Mouse (Mus musculus) embryonic facial prominence, embryonic 11.5 days (tissue): ENCODE measurements at regions not wholly inside any gene's neighbourhood (a gene's known extent, or its start where the extent isn't known, plus 50 kb on each side); places are given as distances from the start of the nearest gene placed in this dataset.

Experiments used
- ATAC-seq: fragments of 200-750 bp; cut with Nextera tagmentation; replicated peaks from 2 replicates; pipeline ENCODE4 v1.8.0; 2017; ENCODE audit warnings: low read depth; ENCODE audit not compliant: insufficient number of reproducible peaks, low FRiP score, low TSS enrichment
- DNase-seq: peaks from one replicate; pipeline ENCODE4 v3.0.0-alpha.2; 2015; ENCODE audit warnings: low spot score
- H3K27ac ChIP-seq: fragments of 300-500 bp; sonication (generic); replicated peaks from 2 replicates; pipeline ENCODE4 v1.5.1; 2014; ENCODE audit warnings: mild to moderate bottlenecking, low read depth, low read length, control low read depth
- H3K27me3 ChIP-seq: fragments of 300-500 bp; sonication (generic); 2 replicates; pipeline ENCODE4 v1.6.1; 2014; ENCODE audit warnings: mild to moderate bottlenecking, low read length, moderate library complexity, mixed read lengths; ENCODE audit not compliant: control insufficient read depth, insufficient read depth
- H3K36me3 ChIP-seq: fragments of 300-500 bp; sonication (generic); replicated peaks from 2 replicates; pipeline ENCODE4 v1.6.1; 2014; ENCODE audit warnings: low read depth, mild to moderate bottlenecking, low read length, moderate library complexity, mixed read lengths; ENCODE audit not compliant: control insufficient read depth, insufficient read depth
- H3K4me1 ChIP-seq: fragments of 300-500 bp; sonication (generic); 2 replicates; pipeline ENCODE4 v1.6.1; 2014; ENCODE audit warnings: low read length, mixed read lengths; ENCODE audit not compliant: control insufficient read depth, insufficient read depth
- H3K4me2 ChIP-seq: fragments of 300-500 bp; sonication (generic); 2 replicates; pipeline ENCODE4 v1.6.1; 2014; ENCODE audit warnings: low read depth, mild to moderate bottlenecking, control low read depth, low read length, moderate library complexity
- H3K4me3 ChIP-seq: fragments of 300-500 bp; sonication (generic); 2 replicates; pipeline ENCODE4 v1.5.1; 2014; ENCODE audit warnings: low read depth, low read length, control low read depth
- H3K9ac ChIP-seq: fragments of 300-500 bp; sonication (generic); replicated peaks from 2 replicates; pipeline ENCODE4 v1.6.1; 2014; ENCODE audit warnings: mild to moderate bottlenecking, control low read depth, low read length
- H3K9me3 ChIP-seq: fragments of 300-500 bp; sonication (generic); replicated peaks from 2 replicates; pipeline ENCODE4 v1.6.1; 2016; ENCODE audit warnings: mild to moderate bottlenecking, low read length, inconsistent platforms, mixed read lengths; ENCODE audit not compliant: control insufficient read depth
- WGBS: fragments of 180-500 bp; shearing (Covaris S2); extraction: QIAGEN DNeasy Blood & Tissue Kit; methylation state at CpG from one replicate; pipeline ENCODE4 v1.1.7; 2014; 5-methylcytosine and 5-hydroxymethylcytosine counted together

DNA sequence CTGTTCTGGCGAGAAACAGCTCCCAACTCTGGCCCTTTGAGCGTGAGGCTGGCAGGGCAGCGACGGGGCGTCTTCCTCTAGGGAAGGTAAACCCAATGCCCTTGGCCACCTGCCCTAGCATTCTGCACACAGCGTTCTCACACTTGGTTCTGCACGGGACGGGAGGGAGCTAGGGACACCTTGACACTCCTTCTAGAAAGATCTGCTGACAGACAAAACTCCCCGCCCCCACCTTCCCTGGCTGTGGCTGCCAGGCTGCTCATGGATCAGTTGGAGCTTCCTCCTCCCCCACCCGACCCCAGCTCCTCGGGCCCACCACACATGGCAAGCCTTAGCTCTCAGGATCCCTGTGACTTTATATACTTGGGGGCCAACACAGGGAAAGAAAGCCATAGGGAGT, 102.3 kb upstream of the Lhx1 start:
- H3K36me3 ChIP-seq: no peaks in the 10 kb centered on the region
- DNase-seq (no peak), ATAC-seq (no peak)
- H3K4me2 ChIP-seq: no peak overlapping the region
- H3K27me3 ChIP-seq: no peaks in the 10 kb centered on the region
- no peak overlapping the region for H3K9ac ChIP-seq
- 72% methylated on average over 11 of the region's 11 CpGs for WGBS
- H3K4me3 ChIP-seq: no peak overlapping the region
- H3K27ac ChIP-seq: no peak overlapping the region
- no peaks in the 10 kb centered on the region for H3K4me1 ChIP-seq
- no peaks in the 10 kb centered on the region for H3K9me3 ChIP-seq

GRCm38 (mm10) chr11:84627259-84627658, 101.9 kb upstream of the Lhx1 start:
- no peaks in the 10 kb centered on the region for H3K9me3 ChIP-seq
- H3K4me3 ChIP-seq: no peak overlapping the region
- no peaks in the 10 kb centered on the region for H3K36me3 ChIP-seq
- DNase-seq (no peak), ATAC-seq (no peak)
- H3K4me1 ChIP-seq: no peaks in the 10 kb centered on the region
- H3K27me3 ChIP-seq: no peaks in the 10 kb centered on the region
- H3K9ac ChIP-seq: no peak overlapping the region
- no peak overlapping the region for H3K4me2 ChIP-seq
- WGBS: 74% methylated on average over 2 of the region's 2 CpGs
- H3K27ac ChIP-seq: no peak overlapping the region

DNA sequence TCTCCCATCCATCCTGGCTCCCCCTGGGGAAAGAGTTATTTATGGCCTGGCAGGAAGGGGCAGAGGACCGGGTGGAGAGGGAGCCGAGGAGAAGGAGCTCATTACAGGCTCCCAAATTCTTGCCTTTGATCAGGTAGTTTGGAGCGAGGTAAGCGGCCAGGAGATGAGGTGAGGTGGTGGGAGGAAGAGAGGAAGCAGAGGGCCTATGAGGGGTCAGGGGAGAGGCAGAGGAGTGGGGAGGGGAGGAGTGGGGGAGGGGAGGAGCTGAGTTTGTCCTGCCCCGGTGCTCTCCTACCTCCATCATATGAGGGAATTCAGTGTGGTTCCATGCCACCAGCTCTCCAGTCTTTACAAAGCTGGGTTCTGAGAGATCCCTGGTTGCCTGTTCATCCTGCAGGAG, 98.8 kb upstream of the Lhx1 start:
- Histone ChIP-seq H3K4me2 (no peak overlapping the region), H3K9ac (no peak overlapping the region), H3K36me3 (no peaks in the 10 kb centered on the region), H3K9me3 (no peaks in the 10 kb centered on the region), H3K27ac (no peak overlapping the region), H3K4me1 (no peaks in the 10 kb centered on the region), H3K4me3 (no peak overlapping the region), H3K27me3 (no peaks in the 10 kb centered on the region)
- 30% methylated on average over 5 of the region's 5 CpGs for WGBS
- ATAC-seq: no peak
- DNase-seq: no peak

- H3K9ac ChIP-seq: no peak overlapping the region
- ATAC-seq: no peak
- H3K27ac ChIP-seq: no peak overlapping the region
- H3K4me1 ChIP-seq: no peaks in the 10 kb centered on the region
- H3K9me3 ChIP-seq: no peaks in the 10 kb centered on the region
- WGBS: 90% methylated on average over 4 of the region's 4 CpGs
- DNase-seq: no peak
- no peaks in the 10 kb centered on the region for H3K36me3 ChIP-seq
- H3K4me2 ChIP-seq: no peak overlapping the region
- H3K27me3 ChIP-seq: no peaks in the 10 kb centered on the region
- H3K4me3 ChIP-seq: no peak overlapping the region
These were observed 94.4 kb upstream of the Lhx1 start for GRCm38 (mm10) chr11:84619713-84620112.

GRCm38 (mm10) chr11:84618576-84618975, 93.2 kb upstream of the Lhx1 start:
- H3K27ac ChIP-seq: no peak overlapping the region
- 93% methylated on average over 3 of the region's 3 CpGs for WGBS
- H3K9me3 ChIP-seq: no peaks in the 10 kb centered on the region
- no peaks in the 10 kb centered on the region for H3K36me3 ChIP-seq
- H3K9ac ChIP-seq: no peak overlapping the region
- H3K4me3 ChIP-seq: no peak overlapping the region
- no peaks in the 10 kb centered on the region for H3K27me3 ChIP-seq
- no peak overlapping the region for H3K4me2 ChIP-seq
- no peaks in the 10 kb centered on the region for H3K4me1 ChIP-seq
- ATAC-seq (no peak), DNase-seq (no peak)

DNA sequence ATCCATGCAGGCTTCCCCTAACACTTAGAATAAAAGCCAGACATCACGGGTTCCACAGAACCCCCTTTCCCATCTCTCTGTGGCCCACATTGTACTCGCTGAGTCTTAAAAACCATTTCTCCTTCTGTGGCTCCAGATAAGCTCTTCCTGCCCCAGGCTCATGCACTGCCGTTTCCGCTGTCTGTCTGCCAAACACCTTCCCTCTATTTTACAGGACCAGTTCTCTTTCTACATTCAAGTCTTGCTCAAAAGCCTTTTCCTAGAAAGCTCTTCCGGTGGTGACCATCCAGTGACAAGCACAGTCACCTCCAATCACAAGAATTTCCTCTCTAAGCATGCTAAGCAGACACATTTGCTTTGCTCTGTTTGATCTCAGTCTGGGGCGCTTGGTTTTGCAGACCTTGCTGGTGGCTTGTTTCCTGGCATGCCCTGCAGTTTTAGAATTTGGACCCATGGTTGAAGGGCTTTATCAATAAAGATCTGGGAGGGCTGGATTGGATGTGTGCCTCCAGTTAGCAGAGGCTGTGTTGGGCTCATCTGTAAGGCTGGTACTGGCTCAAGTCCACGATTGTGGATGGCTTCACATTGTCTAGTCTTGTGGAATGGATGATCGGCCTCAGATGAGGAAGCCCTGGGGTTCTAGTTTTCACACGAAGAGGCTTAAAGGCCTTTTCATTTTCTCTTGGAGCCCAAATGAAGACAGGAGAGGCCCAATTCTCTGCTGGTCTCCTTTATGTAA, 87.8 kb upstream of the Lhx1 start:
- H3K36me3 ChIP-seq: no peaks in the 10 kb centered on the region
- no peaks in the 10 kb centered on the region for H3K9me3 ChIP-seq
- WGBS: 80% methylated on average over 9 of the region's 9 CpGs
- DNase-seq (no peak), ATAC-seq (no peak)
- H3K9ac ChIP-seq: no peak overlapping the region
- H3K27me3 ChIP-seq: no peaks in the 10 kb centered on the region
- no peak overlapping the region for H3K27ac ChIP-seq
- H3K4me1 ChIP-seq: no peaks in the 10 kb centered on the region
- H3K4me3 ChIP-seq: no peak overlapping the region
- H3K4me2 ChIP-seq: no peak overlapping the region

GRCm38 (mm10) chr11:84611625-84611879, 86.2 kb upstream of the Lhx1 start:
- Histone ChIP-seq H3K4me3 (no peak overlapping the region), H3K9me3 (no peaks in the 10 kb centered on the region), H3K4me2 (no peak overlapping the region), H3K4me1 (no peaks in the 10 kb centered on the region), H3K27ac (no peak overlapping the region), H3K36me3 (no peaks in the 10 kb centered on the region), H3K9ac (no peak overlapping the region), H3K27me3 (no peaks in the 10 kb centered on the region)
- DNase-seq (no peak), ATAC-seq (no peak)
- 80% methylated on average over 4 of the region's 4 CpGs for WGBS

DNA sequence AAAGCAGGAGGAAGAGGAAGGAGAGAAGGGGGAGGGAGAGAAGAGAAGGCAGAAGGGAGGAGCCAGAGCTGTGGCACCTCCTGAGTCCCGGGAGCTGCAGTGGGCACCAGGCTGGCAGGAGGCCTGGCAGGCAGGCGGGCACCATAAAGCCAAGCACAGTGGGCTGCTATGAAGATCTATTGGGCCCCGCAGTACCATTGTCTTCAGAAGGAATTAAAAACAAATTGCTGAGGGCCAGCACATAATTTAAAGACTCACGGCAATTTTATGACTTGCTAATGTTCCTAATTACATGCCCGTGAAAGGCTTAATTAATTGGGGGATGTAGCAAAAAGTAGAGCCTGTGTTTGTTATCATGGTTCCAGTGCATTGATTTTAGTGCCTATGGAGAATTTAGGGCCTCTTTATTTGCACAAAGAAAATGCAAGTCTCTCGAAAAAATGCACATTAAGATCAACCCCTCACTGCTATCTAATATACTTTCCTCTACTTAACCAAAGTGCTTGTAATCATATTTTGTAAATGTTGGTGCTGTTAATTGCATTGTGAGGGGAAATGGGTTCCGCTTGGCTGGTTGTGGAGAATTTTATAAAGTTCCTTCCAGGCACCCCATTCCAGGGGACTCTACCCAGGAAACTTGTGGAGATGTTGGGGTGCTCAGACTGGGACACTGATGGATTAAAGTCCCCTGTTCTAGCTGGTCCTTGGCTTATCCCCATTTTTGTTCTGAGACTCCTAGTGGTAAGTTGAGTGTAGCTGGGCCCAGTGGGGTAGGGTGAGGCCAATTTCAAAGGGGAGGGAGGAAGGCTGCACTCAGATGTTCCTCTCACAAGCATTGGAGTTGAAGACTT, 85.7 kb upstream of the Lhx1 start:
- no peaks in the 10 kb centered on the region for H3K9me3 ChIP-seq
- no peak overlapping the region for H3K4me3 ChIP-seq
- H3K27me3 ChIP-seq: no peaks in the 10 kb centered on the region
- H3K36me3 ChIP-seq: no peaks in the 10 kb centered on the region
- H3K9ac ChIP-seq: no peak overlapping the region
- H3K27ac ChIP-seq: no peak overlapping the region
- no peak for DNase-seq
- WGBS: 72% methylated on average over 7 of the region's 7 CpGs
- no peak overlapping the region for H3K4me2 ChIP-seq
- no peak for ATAC-seq
- H3K4me1 ChIP-seq: no peaks in the 10 kb centered on the region
